Mouse (Mus musculus): ENCODE measurements around the gene Frg2f1. TPM values are rescaled to one million over a fixed set of nuclear protein-coding genes. Genes with fewer than 3 reads are reported as not detected.

The Frg2f1 gene
- 9.1 and 9.2 TPM in 2 replicates for polyA plus RNA-seq (2012; rRNA removed)

GRCm38 (mm10) chr4:119539031-119539824 is at the start of gene Frg2f1:
TSS of gene Frg2f1 (minus strand) at chr4:119539529.

DNA sequence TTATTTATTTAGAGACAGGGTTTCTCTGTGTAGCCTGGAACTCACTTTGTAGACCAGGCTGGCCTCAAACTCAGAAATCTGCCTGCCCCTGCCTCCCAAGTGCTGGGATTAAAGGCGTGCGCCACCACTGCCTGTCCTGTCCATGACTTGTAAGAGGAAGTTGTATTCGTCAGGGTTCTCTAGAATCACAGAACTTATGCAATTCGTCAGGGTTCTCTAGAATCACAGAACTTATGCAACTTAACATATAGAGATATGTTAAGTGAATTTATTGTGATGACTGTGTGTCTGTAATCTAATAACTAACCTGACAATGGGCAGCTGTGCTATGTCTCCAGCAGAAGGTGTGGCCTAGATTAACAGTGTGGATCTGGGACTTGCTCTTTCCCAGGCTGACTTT is 2.7 kb downstream of the Frg2f1 start, which contains the start of gene Foxj3:
TSS of gene Foxj3 (plus strand) at position 390 of the 400 bp plus-strand sequence.

DNA sequence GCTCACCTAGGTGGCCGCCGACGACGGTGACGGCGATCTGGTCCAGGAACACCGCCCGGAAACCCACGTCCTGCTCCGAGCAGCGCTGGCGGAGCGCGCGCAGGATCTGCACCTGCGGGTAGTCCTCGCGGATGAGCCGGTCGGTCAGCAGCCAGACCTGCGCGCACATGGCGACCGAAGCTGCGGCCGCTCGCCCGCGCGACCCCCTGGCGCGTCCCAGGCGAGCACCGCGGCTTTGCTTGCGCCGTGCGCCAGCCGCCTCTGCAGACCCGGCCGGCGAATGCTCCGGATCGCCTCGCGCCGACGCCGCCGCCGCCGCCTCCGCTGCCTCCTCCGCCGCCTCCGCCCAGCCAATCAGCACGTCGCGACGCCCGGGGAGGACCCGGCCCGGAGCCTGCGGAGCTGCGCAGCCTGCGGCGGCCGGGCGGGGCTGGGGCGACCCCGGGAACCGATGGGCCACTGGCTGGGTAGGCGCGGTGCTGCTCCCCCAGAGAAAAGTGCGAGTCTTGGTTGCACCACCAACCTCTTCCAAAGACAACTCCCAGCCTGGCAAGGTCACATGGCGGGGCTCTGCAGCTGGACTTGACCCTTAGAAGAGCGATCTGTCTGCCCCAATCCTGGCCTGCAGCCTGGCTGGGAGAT is 46.9 kb downstream of the Frg2f1 start, which contains the start of gene Rimkla:
TSS of gene Rimkla (minus strand) at position 338 of the 642 bp plus-strand sequence.

Other genes with a start within 250 kb of the Frg2f1 start
- gene Ybx1, start 244.9 kb downstream of the Frg2f1 start, polyA plus RNA-seq (2012; rRNA removed) = 750 and 835 TPM in 2 replicates
- 71.5 and 83.2 TPM in 2 replicates for gene Ppih, start 219.0 kb downstream of the Frg2f1 start, polyA plus RNA-seq (2012; rRNA removed)
- gene Ccdc30, start 124.0 kb downstream of the Frg2f1 start, polyA plus RNA-seq (2012; rRNA removed) = 9.8 and 10.3 TPM in 2 replicates
- 10.9 and 12.3 TPM in 2 replicates for gene Ppcs, start 117.1 kb downstream of the Frg2f1 start, polyA plus RNA-seq (2012; rRNA removed)
- gene Zmynd12, start 116.7 kb downstream of the Frg2f1 start, polyA plus RNA-seq (2012; rRNA removed) = 0.33 and 0.34 TPM in 2 replicates
- 14.6 and 15.4 TPM in 2 replicates for gene Rimkla, start 46.9 kb downstream of the Frg2f1 start, polyA plus RNA-seq (2012; rRNA removed)
- 33.8 and 35.5 TPM in 2 replicates for gene Foxj3, start 2.5 kb downstream of the Frg2f1 start, polyA plus RNA-seq (2012; rRNA removed)
- gene Guca2a, start 98.2 kb upstream of the Frg2f1 start, polyA plus RNA-seq (2012; rRNA removed) = not detected in 2 replicates
- 0.10 TPM in 1 of 2 replicates, not detected in the other for gene Guca2b, start 119.4 kb upstream of the Frg2f1 start, polyA plus RNA-seq (2012; rRNA removed)
- gene Hivep3, start 194.3 kb upstream of the Frg2f1 start, polyA plus RNA-seq (2012; rRNA removed) = 12.9 and 13.7 TPM in 2 replicates

Data from central nervous system, embryonic 14 days (tissue).